Mouse (Mus musculus) forebrain, embryonic 13.5 days (tissue): ENCODE data around the gene Timm17b. TPM values are rescaled to one million over a fixed set of nuclear protein-coding genes. Genes with fewer than 3 reads are reported as not detected.
A peak's percentile ranks its signal among the peaks of the same experiment; 100 is the strongest.
"Not testable (repeated sequence)": the region's sequence is repeated elsewhere in the genome, so short reads cannot be mapped to it uniquely, and the experiment has no call there.

ENCODE experiments used
- ATAC-seq: fragments of 200-750 bp; cut with Nextera tagmentation; 2 replicates; pipeline ENCODE4 v1.8.0; 2017
- H3K27ac ChIP-seq: fragments of 300-500 bp; sonication (generic); 2 replicates; pipeline ENCODE4 v1.5.1; 2015; ENCODE audit warnings: inconsistent platforms, mild to moderate bottlenecking, moderate library complexity
- H3K27me3 ChIP-seq: fragments of 300-500 bp; sonication (generic); 2 replicates; pipeline ENCODE4 v1.6.1; 2015; ENCODE audit warnings: mild to moderate bottlenecking, inconsistent platforms
- H3K36me3 ChIP-seq: fragments of 300-500 bp; sonication (generic); 2 replicates; pipeline ENCODE4 v1.6.1; 2015; ENCODE audit warnings: mild to moderate bottlenecking, inconsistent platforms; ENCODE audit not compliant: poor library complexity, severe bottlenecking
- H3K4me1 ChIP-seq: fragments of 300-500 bp; sonication (generic); 2 replicates; pipeline ENCODE4 v1.6.1; 2015; ENCODE audit warnings: inconsistent platforms
- H3K4me2 ChIP-seq: fragments of 300-500 bp; sonication (generic); 2 replicates; pipeline ENCODE4 v1.6.1; 2015; ENCODE audit warnings: inconsistent platforms, mild to moderate bottlenecking, moderate library complexity
- H3K4me3 ChIP-seq: fragments of 300-500 bp; sonication (generic); 2 replicates; pipeline ENCODE4 v1.5.1; 2015; ENCODE audit warnings: mild to moderate bottlenecking, inconsistent platforms
- H3K9ac ChIP-seq: fragments of 300-500 bp; sonication (generic); 2 replicates; pipeline ENCODE4 v1.6.1; 2015; ENCODE audit warnings: mild to moderate bottlenecking, inconsistent platforms
- H3K9me3 ChIP-seq: fragments of 300-500 bp; sonication (generic); replicated peaks from 2 replicates; pipeline ENCODE4 v1.6.1; 2016; ENCODE audit warnings: inconsistent platforms
- WGBS: fragments of 180-500 bp; shearing (Covaris S2); methylation state at CpG from one replicate; pipeline ENCODE4 v1.1.7; 2015; 5-methylcytosine and 5-hydroxymethylcytosine counted together
- polyA plus RNA-seq: library from polyadenylated mRNA; unstranded; fragments of >200 nt; fragmentation: Nextera tagmentation; extraction: Ambion mirVana; gene quantifications from 2 replicates; pipeline ENCODE4 v1.2.1, GENCODE M21; 2015

The Timm17b gene
- polyA plus RNA-seq, 1 experiment from 2014 or later = 168 TPM

DNA sequence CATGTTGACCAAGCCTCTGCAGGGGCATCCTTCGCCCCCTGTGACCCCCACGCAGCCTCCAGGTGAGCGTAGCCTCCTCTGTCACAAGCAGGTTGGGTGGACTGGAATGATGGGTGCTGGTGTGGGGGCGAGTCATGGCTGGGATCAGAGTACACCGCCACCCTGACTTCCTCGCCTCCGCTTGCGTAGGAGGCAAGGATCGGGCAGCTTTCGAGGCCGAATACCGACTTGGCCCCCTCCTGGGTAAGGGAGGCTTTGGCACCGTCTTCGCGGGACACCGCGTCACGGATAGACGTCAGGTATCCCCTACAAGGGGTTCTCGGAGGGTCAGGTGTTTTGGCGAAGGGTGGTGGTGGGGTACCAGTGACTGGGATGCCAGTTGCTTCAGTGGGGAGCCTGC is 20.7 kb upstream of the Timm17b start:
- ATAC-seq = peak; percentile 42
- H3K4me3 ChIP-seq = peak overlapping the region; percentile 49
- WGBS = 18% methylated on average over 21 of the region's 21 CpGs
- H3K27ac ChIP-seq = no peak overlapping the region
- peaks cover 16% of the 10 kb centered on the region for H3K36me3 ChIP-seq
- no peaks in the 10 kb centered on the region for H3K9me3 ChIP-seq
- peak overlapping the region; percentile 85 for H3K4me2 ChIP-seq
- H3K9ac ChIP-seq = peak overlapping the region; percentile 68
- peaks cover 10% of the 10 kb centered on the region; the same call in 1 of the 2 replicates for H3K4me1 ChIP-seq
- no peaks in the 10 kb centered on the region for H3K27me3 ChIP-seq

- peak; percentile 44 for ATAC-seq
- Histone ChIP-seq H3K4me1 (peaks cover 12% of the 10 kb centered on the region), H3K9ac (no peak overlapping the region), H3K27me3 (no peaks in the 10 kb centered on the region), H3K27ac (no peak overlapping the region), H3K9me3 (no peaks in the 10 kb centered on the region), H3K36me3 (0 out of 2 replicates have a peak, but pooled peaks cover 3% of the 10 kb centered on the region), H3K4me3 (peak overlapping the region; percentile 49), H3K4me2 (peak overlapping the region; percentile 85)
- WGBS = 13% methylated on average over 11 of the region's 11 CpGs
These were observed 19.3 kb upstream of the Timm17b start for GRCm38 (mm10) chrX:7879819-7880218.

- no peaks in the 10 kb centered on the region for H3K9me3 ChIP-seq
- peak; percentile 81 for ATAC-seq
- WGBS = 17% methylated on average over 48 of the region's 49 CpGs
These were observed 15.2 kb upstream of the Timm17b start, which contains the start of gene Slc35a2 for GRCm38 (mm10) chrX:7883841-7884567. Gene Slc35a2 (plus strand): TSS chrX:7884028.

DNA sequence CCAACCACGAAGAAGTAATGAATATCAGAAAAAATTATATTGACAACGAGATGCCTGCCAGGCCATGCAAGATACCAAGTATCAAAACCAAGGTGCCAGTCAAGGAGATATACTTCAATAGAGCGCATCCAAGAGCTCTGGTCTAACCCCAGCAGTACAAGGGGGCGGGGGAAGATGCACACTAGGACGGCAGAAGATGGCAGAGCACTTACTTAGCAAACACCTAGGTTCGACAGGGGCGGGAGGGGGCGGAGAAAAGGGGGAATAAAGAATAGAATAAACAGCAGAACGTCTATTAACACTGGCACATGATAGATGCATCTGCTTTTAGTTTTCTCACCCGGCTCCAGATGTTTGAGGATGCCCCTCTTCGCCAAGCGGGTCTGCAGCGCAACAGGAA is 946 bp upstream of the Timm17b start:
- 29% methylated on average over 13 of the region's 13 CpGs for WGBS
- H3K9ac ChIP-seq = peak overlapping the region; percentile 63
- H3K4me2 ChIP-seq = peak overlapping the region; percentile 61
- no peak for ATAC-seq
- H3K4me1 ChIP-seq = peaks cover 7% of the 10 kb centered on the region
- no peak overlapping the region for H3K27ac ChIP-seq
- peak overlapping the region; percentile 54 for H3K4me3 ChIP-seq
- peaks cover 22% of the 10 kb centered on the region for H3K36me3 ChIP-seq
- H3K27me3 ChIP-seq = no peaks in the 10 kb centered on the region
- no peaks in the 10 kb centered on the region for H3K9me3 ChIP-seq

More at GRCm38 (mm10) chrX:7883841-7884567, 15.2 kb upstream of the Timm17b start, which contains the start of gene Slc35a2:
- H3K36me3 ChIP-seq = no peaks in the 10 kb centered on the region
- H3K4me3 ChIP-seq = peak within 1 kb of the TSS; percentile 55
- no peaks in the 10 kb centered on the region for H3K27me3 ChIP-seq
- peaks cover 14% of the 10 kb centered on the region for H3K4me1 ChIP-seq
- peak within 1 kb of the TSS; percentile 63 for H3K9ac ChIP-seq
- H3K27ac ChIP-seq = peak within 1 kb of the TSS; percentile 75
- peak within 1 kb of the TSS; percentile 65 for H3K4me2 ChIP-seq

- H3K27me3 ChIP-seq = no peaks in the 10 kb centered on the region
- no peak overlapping the region for H3K4me2 ChIP-seq
- H3K4me1 ChIP-seq = no peaks in the 10 kb centered on the region
- ATAC-seq = no peak
- H3K27ac ChIP-seq = no peak overlapping the region
- H3K9ac ChIP-seq = no peak overlapping the region
- peaks cover 16% of the 10 kb centered on the region; the same call in 1 of the 2 replicates for H3K36me3 ChIP-seq
- WGBS = 89% methylated on average over 5 of the region's 5 CpGs
- no peaks in the 10 kb centered on the region for H3K9me3 ChIP-seq
- H3K4me3 ChIP-seq = no peak overlapping the region
These were observed 5.3 kb downstream of the Timm17b start for GRCm38 (mm10) chrX:7904441-7904840.

DNA sequence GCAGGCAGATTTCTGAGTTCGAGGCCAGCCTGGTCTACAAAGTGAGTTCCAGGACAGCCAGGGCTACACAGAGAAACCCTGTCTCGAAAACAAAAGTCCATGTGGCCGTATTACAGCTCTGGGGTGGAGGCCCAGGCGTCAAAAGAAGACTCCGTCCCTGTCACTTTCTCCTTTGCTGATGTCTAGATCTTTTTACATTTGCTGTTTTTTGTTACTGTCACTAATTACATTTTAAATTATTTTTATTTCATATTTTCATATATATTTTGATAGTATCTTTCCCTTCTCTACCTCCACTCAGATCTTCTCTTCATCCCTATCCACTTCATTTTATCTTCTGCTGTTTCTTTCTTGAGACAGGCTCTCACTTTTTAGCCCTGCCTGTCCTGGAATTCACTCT is 8.6 kb downstream of the Timm17b start, which contains the start of gene Gm10491:
Gene Gm10491 (minus strand): TSS at position 101 of the 400 bp plus-strand sequence.
- 88% methylated on average over 5 of the region's 5 CpGs for WGBS
- Histone ChIP-seq H3K4me3 (no peak within 1 kb of the TSS), H3K9me3 (no peaks in the 10 kb centered on the region), H3K4me2 (no peak within 1 kb of the TSS), H3K27ac (no peak within 1 kb of the TSS), H3K9ac (no peak within 1 kb of the TSS), H3K36me3 (peaks cover 16% of the 10 kb centered on the region; the same call in 1 of the 2 replicates), H3K27me3 (no peaks in the 10 kb centered on the region), H3K4me1 (no peaks in the 10 kb centered on the region)
- ATAC-seq = no peak

DNA sequence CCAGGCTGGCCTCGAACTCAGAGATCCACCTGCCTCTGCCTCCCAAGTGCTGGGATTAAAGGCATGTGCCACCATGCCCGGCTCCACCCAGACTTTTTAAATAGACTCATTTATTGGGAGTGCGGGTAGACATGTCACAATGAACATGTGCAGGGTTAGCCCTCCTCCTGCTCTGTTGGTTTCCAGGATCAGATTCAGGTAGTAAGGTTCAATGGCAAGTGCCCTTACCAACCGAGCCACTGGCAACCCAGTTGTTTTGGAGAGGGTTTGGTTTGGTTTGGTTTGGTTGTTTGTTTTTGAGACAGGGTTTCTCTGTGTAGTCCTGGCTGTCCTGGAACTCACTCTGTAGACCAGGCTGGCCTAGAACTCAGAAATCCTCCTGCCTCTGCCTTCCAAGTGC is 10.1 kb downstream of the Timm17b start, which contains the start of gene Gm10490:
Gene Gm10490 (plus strand): TSS at position 301 of the 400 bp plus-strand sequence.
- H3K4me3 ChIP-seq = not testable (repeated sequence)

DNA sequence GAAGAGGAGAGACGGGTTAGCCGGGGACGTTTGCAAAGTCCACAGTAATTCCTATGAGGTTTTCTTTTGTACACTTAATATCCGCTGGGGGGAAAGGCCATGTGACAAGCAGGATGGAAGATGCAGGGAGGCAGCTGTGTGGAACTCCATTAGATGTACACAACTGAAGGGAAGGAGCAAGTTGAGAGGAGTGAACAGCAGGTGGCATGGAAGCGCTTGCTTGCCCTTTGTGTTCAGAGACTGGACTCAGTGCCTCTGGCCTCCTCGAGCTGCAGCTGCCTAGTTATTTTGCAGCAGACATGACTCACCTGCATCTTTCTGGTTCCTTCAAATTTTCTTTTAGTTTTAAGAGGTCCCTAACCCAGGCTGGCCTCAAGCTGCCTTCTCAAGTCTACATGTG is 11.3 kb downstream of the Timm17b start:
- 50% methylated on average over 6 of the region's 6 CpGs for WGBS
- H3K9ac ChIP-seq = no peak overlapping the region
- H3K36me3 ChIP-seq = peaks cover 16% of the 10 kb centered on the region; the same call in 1 of the 2 replicates
- no peak overlapping the region for H3K4me3 ChIP-seq
- H3K27me3 ChIP-seq = no peaks in the 10 kb centered on the region
- H3K4me1 ChIP-seq = no peaks in the 10 kb centered on the region
- H3K27ac ChIP-seq = no peak overlapping the region
- no peaks in the 10 kb centered on the region for H3K9me3 ChIP-seq
- no peak for ATAC-seq
- H3K4me2 ChIP-seq = no peak overlapping the region

More for the DNA sequence above, 10.1 kb downstream of the Timm17b start, which contains the start of gene Gm10490:
- WGBS = 97% methylated on average over 4 of the region's 4 CpGs
- H3K4me2 ChIP-seq, H3K9ac ChIP-seq, H3K4me1 ChIP-seq, ATAC-seq, H3K9me3 ChIP-seq, H3K27me3 ChIP-seq, H3K27ac ChIP-seq: not testable (repeated sequence)
- peaks cover 16% of the 10 kb centered on the region; the same call in 1 of the 2 replicates for H3K36me3 ChIP-seq

- not testable (repeated sequence) for H3K36me3 ChIP-seq, H3K4me3 ChIP-seq
- WGBS = 18% methylated on average over 3 of the region's 3 CpGs
These were observed 16.5 kb downstream of the Timm17b start for GRCm38 (mm10) chrX:7915669-7916068.

DNA sequence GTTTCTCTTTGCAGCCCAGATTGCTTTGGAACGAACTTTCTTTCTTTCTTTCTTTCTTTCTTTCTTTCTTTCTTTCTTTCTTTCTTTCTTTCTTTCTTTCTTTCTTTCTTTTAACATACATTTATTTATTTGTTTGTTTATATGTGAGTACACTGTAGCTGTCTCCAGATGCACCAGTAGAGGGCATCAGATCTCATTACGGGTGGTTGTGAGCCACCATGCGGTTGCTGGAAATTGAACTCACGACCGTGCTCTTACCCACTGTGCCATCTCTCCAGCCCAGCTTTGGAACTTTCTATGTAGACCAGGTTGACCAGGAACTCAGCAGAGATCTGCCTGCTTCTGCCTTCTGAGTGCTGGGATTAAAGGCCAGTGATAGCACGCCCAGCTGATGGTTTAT is 18.8 kb downstream of the Timm17b start:
- not testable (repeated sequence) for H3K36me3 ChIP-seq, ATAC-seq, H3K9me3 ChIP-seq, H3K27ac ChIP-seq, H3K4me1 ChIP-seq, H3K9ac ChIP-seq, H3K4me2 ChIP-seq, H3K4me3 ChIP-seq
- peaks cover 12% of the 10 kb centered on the region for H3K27me3 ChIP-seq
- WGBS = 80% methylated on average over 6 of the region's 6 CpGs

More at GRCm38 (mm10) chrX:7915669-7916068, 16.5 kb downstream of the Timm17b start:
- H3K4me2 ChIP-seq, H3K27me3 ChIP-seq, ATAC-seq, H3K27ac ChIP-seq, H3K4me1 ChIP-seq, H3K9me3 ChIP-seq, H3K9ac ChIP-seq: not testable (repeated sequence)

DNA sequence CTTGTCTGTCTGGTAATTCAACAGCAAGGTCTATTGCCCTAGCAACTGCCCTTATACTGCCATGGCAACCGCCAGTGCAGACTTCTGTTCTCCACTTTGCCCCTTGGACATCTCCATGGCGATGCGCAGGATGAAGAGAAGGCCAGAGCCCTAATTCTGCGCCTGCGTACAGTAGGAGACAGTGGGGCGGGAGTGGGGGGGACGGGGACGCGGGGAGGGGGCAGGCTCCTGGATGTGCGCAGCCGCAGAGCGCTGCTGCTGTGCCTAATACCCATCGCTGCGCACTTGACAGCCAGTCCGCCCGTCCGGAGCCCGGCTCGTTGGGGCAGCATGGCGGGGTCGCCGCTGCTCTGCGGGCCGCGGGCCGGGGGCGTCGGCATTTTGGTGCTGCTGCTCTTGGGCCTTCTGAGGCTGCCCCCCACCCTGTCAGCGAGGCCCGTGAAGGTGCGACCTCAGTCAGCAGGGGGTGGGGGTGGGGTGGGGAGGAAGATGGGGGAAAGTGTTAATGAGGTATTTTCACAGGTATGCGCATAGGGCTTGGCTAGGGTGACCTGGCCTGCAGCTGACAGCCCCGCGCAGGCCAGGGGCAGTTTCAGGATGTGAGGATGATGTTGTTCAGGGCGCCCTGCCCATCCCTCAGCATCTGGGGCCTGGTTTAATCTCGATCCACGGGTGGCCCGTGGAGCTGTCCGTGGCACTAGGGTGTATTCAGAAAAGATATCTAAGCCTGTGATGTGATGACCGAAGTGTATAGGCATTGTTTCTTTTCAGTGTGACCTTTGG is 20.6 kb downstream of the Timm17b start, which contains the start of gene Pcsk1n:
Gene Pcsk1n (plus strand): TSS at position 222 of the 783 bp plus-strand sequence.
- peak; percentile 91 for ATAC-seq
- peak within 1 kb of the TSS; percentile 46 for H3K4me3 ChIP-seq

More for the DNA sequence above, 20.6 kb downstream of the Timm17b start, which contains the start of gene Pcsk1n:
- H3K4me1 ChIP-seq = peaks cover 8% of the 10 kb centered on the region
- H3K4me2 ChIP-seq = peak within 1 kb of the TSS; percentile 63
- 0 out of 2 replicates have a peak, but pooled peaks cover 5% of the 10 kb centered on the region for H3K36me3 ChIP-seq
- H3K27me3 ChIP-seq = peaks cover 24% of the 10 kb centered on the region
- WGBS = 21% methylated on average over 30 of the region's 40 CpGs
- H3K9ac ChIP-seq = peak within 1 kb of the TSS; percentile 60
- peak within 1 kb of the TSS; percentile 57 for H3K27ac ChIP-seq
- no peaks in the 10 kb centered on the region for H3K9me3 ChIP-seq
